Mouse (Mus musculus) natural killer cell, adult 2 months (primary cell): ENCODE measurements around the gene Kif1a.
"Not testable (repeated sequence)": the region's sequence is repeated elsewhere in the genome, so short reads cannot be mapped to it uniquely, and the experiment has no call there.

Experiments
- DNase-seq, 2 experiments: peaks; one replicate each; pipeline ENCODE4 v3.0.0; 2022; ENCODE audit warnings: low spot score in 2 of 2

The Kif1a gene

GRCm38 (mm10) chr1:92970791-92971190, 131.0 kb downstream of the Kif1a start:
- DNase-seq = not testable (repeated sequence)
